Comparison of ENCODE assay signal across 8 mouse cellular contexts in the genomic region with DNA sequence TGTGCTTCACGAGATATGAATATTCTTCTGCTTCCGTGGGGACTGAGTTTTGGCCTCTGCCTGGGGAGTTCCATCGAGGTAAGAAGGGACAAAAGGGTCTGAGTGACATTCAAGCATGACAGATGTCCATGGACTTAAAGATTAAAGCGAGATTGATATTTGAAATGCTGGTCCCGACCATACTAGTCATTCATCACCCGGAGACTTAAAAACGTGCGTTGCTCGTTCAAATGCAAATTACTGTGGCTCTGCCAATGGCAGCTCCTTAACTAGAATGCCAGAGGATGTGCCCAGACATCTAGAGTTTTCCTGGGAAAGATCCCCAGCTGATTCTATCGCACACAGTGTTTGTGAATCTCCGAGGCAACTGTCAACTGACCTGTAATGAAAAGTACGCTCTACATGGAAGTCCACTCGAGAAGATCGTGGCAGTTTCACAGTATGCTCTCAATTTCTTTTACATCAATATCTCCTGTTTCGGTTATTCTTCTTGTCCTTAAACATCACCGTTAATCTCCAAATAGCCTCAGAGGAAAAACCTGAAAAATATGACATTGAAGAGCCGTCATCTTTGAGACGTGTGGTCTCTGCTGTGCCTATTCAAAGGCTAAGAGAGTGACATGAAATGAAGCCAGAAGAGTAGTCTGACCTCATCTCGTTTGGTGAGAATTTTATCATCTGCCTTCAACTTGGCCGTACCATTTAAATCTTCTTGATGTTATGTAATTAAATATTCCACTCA. TPM values are rescaled to one million over a fixed set of nuclear protein-coding genes. Genes with fewer than 3 reads are reported as not detected.
DNase-seq lines count a peak whose midpoint lies in the region; ATAC-seq and TF ChIP-seq lines count a peak whose summit lies in the region.
"Not testable (repeated sequence)": the region's sequence is repeated elsewhere in the genome, so short reads cannot be mapped to it uniquely, and the experiment has no call there.

No protein-coding gene starts in this region.

- peaks cover 26% of the 10 kb centered on the region for H3K9me3 ChIP-seq in forebrain, embryonic 15.5 days
- peaks cover 24% of the 10 kb centered on the region for H3K9me3 ChIP-seq in heart, embryonic 16.5 days (replicated peaks; ENCODE audit: control insufficient read depth, low read length)
- not testable (repeated sequence) for H3K9me3 ChIP-seq in kidney, postnatal 0 days (replicated peaks; ENCODE audit: low read length)

- peaks cover 44% of the 10 kb centered on the region for H3K36me3 ChIP-seq in forebrain, embryonic 15.5 days
- H3K36me3 ChIP-seq in heart, embryonic 16.5 days (ENCODE audit: control insufficient read depth, insufficient read depth), result peaks cover 41% of the 10 kb centered on the region
- H3K36me3 ChIP-seq in kidney, postnatal 0 days (ENCODE audit: insufficient read depth, low read length), result not testable (repeated sequence)

- peak overlapping the region; percentile 11 for H3K9ac ChIP-seq in forebrain, embryonic 15.5 days (replicated peaks)
- H3K9ac ChIP-seq in heart, embryonic 16.5 days (ENCODE audit: low read length); kidney, postnatal 0 days (ENCODE audit: low read depth, low read length): not testable (repeated sequence)

- peak; percentile 78 for DNase-seq in Muller cell, postnatal 12 days (ENCODE audit: inconsistent ontology term)
- DNase-seq in cerebellum, adult 9-10 months, result peak; percentile 27
- DNase-seq in kidney, postnatal 0 days (ENCODE audit: low spot score), result peak; percentile 18
- DNase-seq in lung, postnatal 4 days, result peak; percentile 19 to 49
- DNase-seq in urinary bladder, postnatal 10 days (ENCODE audit: low spot score), result peak; percentile 22

- H3K4me3 ChIP-seq in forebrain, embryonic 15.5 days, result peak overlapping the region; percentile 23
- H3K4me3 ChIP-seq in heart, embryonic 16.5 days (ENCODE audit: low read length), result peak overlapping the region; percentile 2
- not testable (repeated sequence) for H3K4me3 ChIP-seq in kidney, postnatal 0 days (replicated peaks; ENCODE audit: low read depth, low read length)
- H3K4me3 ChIP-seq in olfactory bulb, adult 2 months (ENCODE audit: insufficient read depth, low read depth, low read length), result peak overlapping the region; percentile 11

- not testable (repeated sequence) for TF ChIP-seq CTCF in kidney, postnatal 0 days (IDR thresholded peaks at IDR 0.05; ENCODE audit: low read depth); olfactory bulb, adult 2 months (IDR thresholded peaks at IDR 0.05; ENCODE audit: insufficient read depth, low read depth, low read length)

- TF ChIP-seq POLR2A in olfactory bulb, adult 2 months (IDR thresholded peaks at IDR 0.05; ENCODE audit: insufficient read depth, low read depth, low read length), result not testable (repeated sequence)

- not testable (repeated sequence) for H3K4me1 ChIP-seq in forebrain, embryonic 15.5 days; kidney, postnatal 0 days (replicated peaks; ENCODE audit: insufficient read depth, low read length); olfactory bulb, adult 2 months (ENCODE audit: control insufficient read depth, insufficient read depth, low read length)
- peaks cover 10% of the 10 kb centered on the region; the same call in 1 of the 2 replicates for H3K4me1 ChIP-seq in heart, embryonic 16.5 days (ENCODE audit: control insufficient read depth, insufficient read depth, low read length)

- H3K4me2 ChIP-seq in forebrain, embryonic 15.5 days (replicated peaks), result peak overlapping the region; percentile 32
- H3K4me2 ChIP-seq in heart, embryonic 16.5 days (ENCODE audit: low read depth, low read length), result peak overlapping the region; percentile 23
- H3K4me2 ChIP-seq in kidney, postnatal 0 days (ENCODE audit: low read length), result not testable (repeated sequence)

- not testable (repeated sequence) for H3K27me3 ChIP-seq in forebrain, embryonic 15.5 days; heart, embryonic 16.5 days (ENCODE audit: control insufficient read depth, insufficient read depth, low read length)
- peaks cover 14% of the 10 kb centered on the region; the same call in 1 of the 2 replicates for H3K27me3 ChIP-seq in kidney, postnatal 0 days (ENCODE audit: insufficient read depth, low read length)

- peak; percentile 23 for ATAC-seq in forebrain, embryonic 15.5 days (replicated peaks)
- not testable (repeated sequence) for ATAC-seq in heart, embryonic 16.5 days (replicated peaks; ENCODE audit: extremely low read depth, insufficient read depth, low FRiP score); kidney, postnatal 0 days (replicated peaks; ENCODE audit: low FRiP score, low read depth)

- 70% methylated on average over 20 of the region's 20 CpGs for WGBS in forebrain, embryonic 15.5 days
- 77% methylated on average over 20 of the region's 20 CpGs for WGBS in heart, embryonic 16.5 days
- WGBS in kidney, postnatal 0 days, result 62% methylated on average over 20 of the region's 20 CpGs
- 64% methylated on average over 20 of the region's 20 CpGs for WGBS in olfactory bulb, adult 2 months

- H3K27ac ChIP-seq in forebrain, embryonic 15.5 days (replicated peaks), result peak overlapping the region; percentile 2
- not testable (repeated sequence) for H3K27ac ChIP-seq in heart, embryonic 16.5 days (ENCODE audit: low read length); kidney, postnatal 0 days
- H3K27ac ChIP-seq in olfactory bulb, adult 2 months (ENCODE audit: insufficient read depth, low read depth, low read length), result peak overlapping the region; percentile 42

RNA-seq across cellular contexts. Expression of a gene that starts 29.8 kb away (rescaled TPM):
- 189 and 242 TPM in 2 replicates for polyA plus RNA-seq in forebrain, embryonic 15.5 days (2015; fragmentation: Nextera tagmentation; extraction: Ambion mirVana)
- polyA plus RNA-seq in heart, embryonic 16.5 days (2015; fragmentation: Nextera tagmentation; extraction: Ambion mirVana), result 84.5 and 136 TPM in 2 replicates
- 41.1 and 106 TPM in 2 replicates for polyA plus RNA-seq in kidney, postnatal 0 days (2015; fragmentation: Nextera tagmentation; extraction: Ambion mirVana)
- polyA plus RNA-seq in olfactory bulb, adult 2 months (2012; ENCODE audit: insufficient read depth, insufficient read length, low replicate concordance, missing spikeins), result not detected in 2 replicates

Comparison
In these comparisons a context has a peak if more than half of its experiments do, and no peak if none do; other contexts are left out.
1. DNase-seq: peak in every context shown above with its lines; median percentile 78 in Muller cell, postnatal 12 days; 34 in lung, postnatal 4 days; 27 in cerebellum, adult 9-10 months; 22 in urinary bladder, postnatal 10 days; 18 in kidney, postnatal 0 days.